In genomic region chr9:21927208-21927753, GRCm38 (mm10) we compare ENCODE assay signal across 8 mouse cellular contexts. TPM values are rescaled to one million over a fixed set of nuclear protein-coding genes. Genes with fewer than 3 reads are reported as not detected.
DNase-seq lines count a peak whose midpoint lies in the region; ATAC-seq lines count a peak whose summit lies in the region.

Gene Ccdc159, plus strand, starts transcription at chr9:21927471.
Gene Tmem205, minus strand, starts transcription at chr9:21927556.

- peak within 1 kb of the TSS; percentile 84 for H3K27ac ChIP-seq in hindbrain, embryonic 10.5 days
- peak within 1 kb of the TSS; percentile 58 for H3K27ac ChIP-seq in lung, embryonic 15.5 days

- H3K4me1 ChIP-seq in hindbrain, embryonic 10.5 days (replicated peaks) = peaks cover 16% of the 10 kb centered on the region
- H3K4me1 ChIP-seq in lung, embryonic 15.5 days = peaks cover 23% of the 10 kb centered on the region

- H3K27me3 ChIP-seq in hindbrain, embryonic 10.5 days (ENCODE audit: insufficient read depth, poor library complexity, severe bottlenecking) = no peaks in the 10 kb centered on the region
- H3K27me3 ChIP-seq in lung, embryonic 15.5 days = no peaks in the 10 kb centered on the region

- no peaks in the 10 kb centered on the region for H3K9me3 ChIP-seq in hindbrain, embryonic 10.5 days
- H3K9me3 ChIP-seq in lung, embryonic 15.5 days = no peaks in the 10 kb centered on the region

- H3K4me3 ChIP-seq in hindbrain, embryonic 10.5 days = peak within 1 kb of the TSS; percentile 64
- peak within 1 kb of the TSS; percentile 55 for H3K4me3 ChIP-seq in lung, embryonic 15.5 days

- peak; percentile 96 for ATAC-seq in lung, embryonic 15.5 days (ENCODE audit: borderline replicate concordance, extremely low read depth, low FRiP score, low TSS enrichment)

- under 1% methylated on average over 28 of the region's 28 CpGs for WGBS in hindbrain, embryonic 10.5 days
- WGBS in lung, embryonic 15.5 days = under 1% methylated on average over 28 of the region's 28 CpGs

- H3K9ac ChIP-seq in lung, embryonic 15.5 days = peak within 1 kb of the TSS; percentile 57

- peak; percentile 100 for DNase-seq in R1 (ENCODE audit: low read depth, low spot score)
- DNase-seq in cerebellum, postnatal 10 days = peak; percentile 92 to 95
- peak; percentile 94 to 95 for DNase-seq in frontal cortex, adult 2 months (ENCODE audit: extremely low spot score in 1 of 2, low spot score in 1 of 2)
- peak; percentile 96 for DNase-seq in hindbrain, embryonic 10.5 days (ENCODE audit: low spot score)
- DNase-seq in layer of hippocampus, adult 9-10 months (ENCODE audit: low spot score) = peak; percentile 83
- DNase-seq in ovary, postnatal 10 days (ENCODE audit: low spot score) = peak; percentile 64
- peak; percentile 81 for DNase-seq in urinary bladder, adult 2 months (ENCODE audit: low spot score)

- peaks cover 15% of the 10 kb centered on the region for H3K36me3 ChIP-seq in hindbrain, embryonic 10.5 days
- H3K36me3 ChIP-seq in lung, embryonic 15.5 days = 0 out of 2 replicates have a peak, but pooled peaks cover 4% of the 10 kb centered on the region

- H3K4me2 ChIP-seq in lung, embryonic 15.5 days = peak within 1 kb of the TSS; percentile 77

RNA-seq across cellular contexts. Expression of gene Ccdc159, which starts in this region (rescaled TPM):
- 18.3 and 26.9 TPM in 2 replicates for polyA plus RNA-seq in frontal cortex, adult 2 months (2012; rRNA removed)
- polyA plus RNA-seq in hindbrain, embryonic 10.5 days (2016; fragmentation: Nextera tagmentation; extraction: Ambion mirVana) = 4.2 and 5.1 TPM in 2 replicates
- polyA plus RNA-seq in lung, embryonic 15.5 days (2015; fragmentation: Nextera tagmentation; extraction: Ambion mirVana) = 3.2 and 4.6 TPM in 2 replicates
- 8.8 and 9.4 TPM in 2 replicates for polyA plus RNA-seq in urinary bladder, adult 2 months (2012; rRNA removed)

RNA-seq across cellular contexts. Expression of gene Tmem205, which starts in this region (rescaled TPM):
- 53.8 and 53.9 TPM in 2 replicates for polyA plus RNA-seq in frontal cortex, adult 2 months (2012; rRNA removed)
- polyA plus RNA-seq in hindbrain, embryonic 10.5 days (2016; fragmentation: Nextera tagmentation; extraction: Ambion mirVana) = 39.1 and 46.1 TPM in 2 replicates
- polyA plus RNA-seq in lung, embryonic 15.5 days (2015; fragmentation: Nextera tagmentation; extraction: Ambion mirVana) = 51.9 and 52.6 TPM in 2 replicates
- polyA plus RNA-seq in urinary bladder, adult 2 months (2012; rRNA removed) = 93.0 and 101 TPM in 2 replicates

Comparison
In these comparisons a context has a peak if more than half of its experiments do, and no peak if none do; other contexts are left out.
1. Peak in every context shown above with its lines: DNase-seq, ATAC-seq, H3K4me3 ChIP-seq and H3K27ac ChIP-seq.